Mouse (Mus musculus): Measurements from ENCODE around the gene Clec2g. TPM values are rescaled to one million over a fixed set of nuclear protein-coding genes. Genes with fewer than 3 reads are reported as not detected.
"Not testable (repeated sequence)": the region's sequence is repeated elsewhere in the genome, so short reads cannot be mapped to it uniquely, and the experiment has no call there.

The Clec2g gene
- total and polyA plus RNA-seq, 3 experiments: 82.0 to 169 (median 91.7) TPM

- H3K79me2 ChIP-seq (replicated peaks; ENCODE audit: control insufficient read depth, extremely low read depth, insufficient read depth, poor library complexity, severe bottlenecking); dilution Hi-C loops (cut with MboI; ENCODE audit: extremely low pct_ligation_motif_present, extremely low pct_unique_long_range_greater_than_20kb, low sequenced_read_pairs); DNase-seq (ENCODE audit: extremely low read depth); H3K36me3 ChIP-seq (replicated peaks in 1 of 2; ENCODE audit: control insufficient read depth in 1 of 2, insufficient read depth in 1 of 2, low read length in 1 of 2); H3K4me3 ChIP-seq (replicated peaks in 1 of 3; ENCODE audit: low read depth in 2 of 3, low read length in 2 of 3, poor library complexity in 1 of 3); in situ Hi-C loops (cut with MboI; ENCODE audit: low pct_ligation_motif_present, low pct_unique_long_range_greater_than_20kb, low sequenced_read_pairs); H3K27ac ChIP-seq (ENCODE audit: insufficient read depth, low read depth); H3K9me3 ChIP-seq (replicated peaks; ENCODE audit: low read length); H3K27me3 ChIP-seq (replicated peaks); H3K9ac ChIP-seq (ENCODE audit: insufficient read depth, low read depth): not testable (repeated sequence)
- peak; percentile 6; the same call in 1 of the 2 replicates for TF ChIP-seq CHD2 (IDR thresholded peaks at IDR 0.05; ENCODE audit: low read length)
- H3K4me2 ChIP-seq (ENCODE audit: insufficient read depth, low read depth, poor library complexity, severe bottlenecking): 0 out of 2 replicates have a peak overlapping the region, but pooled peaks have one; percentile 19
- peaks cover 6 to 40% of the 10 kb centered on the region in 2 experiments; a peak in 3 of 4 replicates for H3K4me1 ChIP-seq (ENCODE audit: control insufficient read depth in 1 of 2, insufficient read depth in 2 of 2)
Observed at GRCm38 (mm10) chr6:129009846-129010504, 75.8 kb downstream of the Clec2g start.

- no peak overlapping the region for H3K27ac ChIP-seq (ENCODE audit: insufficient read depth, low read depth)
- H3K4me3 ChIP-seq (replicated peaks in 1 of 3; ENCODE audit: low read depth in 2 of 3, low read length in 2 of 3, poor library complexity in 1 of 3): no peak overlapping the region
- DNase-seq (ENCODE audit: extremely low read depth): no peak
- H3K9me3 ChIP-seq (replicated peaks; ENCODE audit: low read length): no peaks in the 10 kb centered on the region
- no peak overlapping the region for H3K4me2 ChIP-seq (ENCODE audit: insufficient read depth, low read depth, poor library complexity, severe bottlenecking)
- H3K9ac ChIP-seq (ENCODE audit: insufficient read depth, low read depth): no peak overlapping the region
- dilution Hi-C loops (cut with MboI; ENCODE audit: extremely low pct_ligation_motif_present, extremely low pct_unique_long_range_greater_than_20kb, low sequenced_read_pairs) (no loop called here), in situ Hi-C loops (cut with MboI; ENCODE audit: low pct_ligation_motif_present, low pct_unique_long_range_greater_than_20kb, low sequenced_read_pairs) (no loop called here)
- H3K27me3 ChIP-seq (replicated peaks): no peaks in the 10 kb centered on the region
- peaks cover 0 to 7% of the 10 kb centered on the region in 2 experiments for H3K36me3 ChIP-seq (replicated peaks in 1 of 2; ENCODE audit: control insufficient read depth in 1 of 2, insufficient read depth in 1 of 2, low read length in 1 of 2)
- TF ChIP-seq TCF12 (IDR thresholded peaks at IDR 0.05; ENCODE audit: low read depth, low read length): no peak
- no peak for TF ChIP-seq ZC3H11A (IDR thresholded peaks at IDR 0.05; ENCODE audit: low read depth, low read length)
- TF ChIP-seq EP300 (IDR thresholded peaks at IDR 0.05; ENCODE audit: low read length): no peak
- no peak for TF ChIP-seq MYC (IDR thresholded peaks at IDR 0.05; ENCODE audit: low read depth, low read length)
- no peak for TF ChIP-seq CHD2 (IDR thresholded peaks at IDR 0.05; ENCODE audit: low read length)
- TF ChIP-seq ETS1 (conservative IDR thresholded peaks at IDR 0.05; ENCODE audit: low read depth, low read length): no peak
- no peak for TF ChIP-seq GABPA (IDR thresholded peaks at IDR 0.05; ENCODE audit: insufficient replicate concordance, low read depth, low read length)
- TF ChIP-seq BHLHE40 (IDR thresholded peaks at IDR 0.05; ENCODE audit: low read depth, low read length): no peak
- no peak for TF ChIP-seq SIN3A (IDR thresholded peaks at IDR 0.05; ENCODE audit: low read length)
- TF ChIP-seq MXI1 (IDR thresholded peaks at IDR 0.05; ENCODE audit: low read depth, low read length): no peak
- no peak for TF ChIP-seq UBTF (IDR thresholded peaks at IDR 0.05; ENCODE audit: low read depth, low read length)
- TF ChIP-seq TBP (conservative IDR thresholded peaks at IDR 0.05; ENCODE audit: low read depth, low read length): no peak
- TF ChIP-seq ZKSCAN1 (IDR thresholded peaks at IDR 0.05; ENCODE audit: borderline replicate concordance, low read depth, low read length): no peak
- TF ChIP-seq IRF4 (IDR thresholded peaks at IDR 0.05; ENCODE audit: low read depth, low read length): no peak
- no peak for TF ChIP-seq HCFC1 (IDR thresholded peaks at IDR 0.05; ENCODE audit: low read depth, low read length)
- H3K4me1 ChIP-seq (ENCODE audit: control insufficient read depth in 1 of 2, insufficient read depth in 2 of 2): peaks cover 6 to 41% of the 10 kb centered on the region in 2 experiments; a peak in 3 of 4 replicates
- H3K79me2 ChIP-seq (replicated peaks; ENCODE audit: control insufficient read depth, extremely low read depth, insufficient read depth, poor library complexity, severe bottlenecking): no peaks in the 10 kb centered on the region
Observed at GRCm38 (mm10) chr6:129010505-129010873, 76.3 kb downstream of the Clec2g start.

DNA sequence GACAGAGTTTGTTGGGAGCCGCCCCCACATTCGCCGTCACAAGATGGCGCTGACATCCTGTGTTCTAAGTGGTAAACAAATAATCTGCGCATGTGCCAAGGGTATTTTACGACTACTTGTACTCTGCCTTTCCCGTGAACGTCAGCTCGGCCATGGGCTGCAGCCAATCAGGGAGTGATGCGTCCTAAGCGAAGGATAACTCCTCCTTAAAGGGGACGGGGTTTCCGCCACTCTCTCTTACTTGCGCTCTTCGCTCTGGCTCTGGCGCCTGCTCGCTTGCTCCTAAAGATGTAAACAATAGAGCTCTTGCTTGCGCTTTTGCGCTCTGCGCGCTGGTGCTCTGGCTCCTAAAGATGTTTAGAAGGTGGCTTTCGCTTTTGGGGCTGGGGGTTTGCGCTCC lies 77.8 kb downstream of the Clec2g start:
- H3K27ac ChIP-seq (ENCODE audit: insufficient read depth, low read depth); H3K27me3 ChIP-seq (replicated peaks); DNase-seq (ENCODE audit: extremely low read depth); in situ Hi-C loops (cut with MboI; ENCODE audit: low pct_ligation_motif_present, low pct_unique_long_range_greater_than_20kb, low sequenced_read_pairs); dilution Hi-C loops (cut with MboI; ENCODE audit: extremely low pct_ligation_motif_present, extremely low pct_unique_long_range_greater_than_20kb, low sequenced_read_pairs); H3K9ac ChIP-seq (ENCODE audit: insufficient read depth, low read depth); H3K9me3 ChIP-seq (replicated peaks; ENCODE audit: low read length); H3K4me2 ChIP-seq (ENCODE audit: insufficient read depth, low read depth, poor library complexity, severe bottlenecking); H3K4me3 ChIP-seq (replicated peaks in 1 of 3; ENCODE audit: low read depth in 2 of 3, low read length in 2 of 3, poor library complexity in 1 of 3); H3K36me3 ChIP-seq (replicated peaks in 1 of 2; ENCODE audit: control insufficient read depth in 1 of 2, insufficient read depth in 1 of 2, low read length in 1 of 2); H3K79me2 ChIP-seq (replicated peaks; ENCODE audit: control insufficient read depth, extremely low read depth, insufficient read depth, poor library complexity, severe bottlenecking): not testable (repeated sequence)
- H3K4me1 ChIP-seq (ENCODE audit: control insufficient read depth in 1 of 2, insufficient read depth in 2 of 2): peaks cover 9 to 41% of the 10 kb centered on the region in 2 experiments; a peak in 3 of 4 replicates

Measured in CH12.LX (cell line).